Mouse (Mus musculus): ENCODE results near the gene Bmp5. TPM values are rescaled to one million over a fixed set of nuclear protein-coding genes. Genes with fewer than 3 reads are reported as not detected.
"Not testable (repeated sequence)": the region's sequence is repeated elsewhere in the genome, so short reads cannot be mapped to it uniquely, and the experiment has no call there.

The Bmp5 gene
- total RNA-seq (2021): 1 to 10 TPM; 1.1 to 1.4 TPM

DNA sequence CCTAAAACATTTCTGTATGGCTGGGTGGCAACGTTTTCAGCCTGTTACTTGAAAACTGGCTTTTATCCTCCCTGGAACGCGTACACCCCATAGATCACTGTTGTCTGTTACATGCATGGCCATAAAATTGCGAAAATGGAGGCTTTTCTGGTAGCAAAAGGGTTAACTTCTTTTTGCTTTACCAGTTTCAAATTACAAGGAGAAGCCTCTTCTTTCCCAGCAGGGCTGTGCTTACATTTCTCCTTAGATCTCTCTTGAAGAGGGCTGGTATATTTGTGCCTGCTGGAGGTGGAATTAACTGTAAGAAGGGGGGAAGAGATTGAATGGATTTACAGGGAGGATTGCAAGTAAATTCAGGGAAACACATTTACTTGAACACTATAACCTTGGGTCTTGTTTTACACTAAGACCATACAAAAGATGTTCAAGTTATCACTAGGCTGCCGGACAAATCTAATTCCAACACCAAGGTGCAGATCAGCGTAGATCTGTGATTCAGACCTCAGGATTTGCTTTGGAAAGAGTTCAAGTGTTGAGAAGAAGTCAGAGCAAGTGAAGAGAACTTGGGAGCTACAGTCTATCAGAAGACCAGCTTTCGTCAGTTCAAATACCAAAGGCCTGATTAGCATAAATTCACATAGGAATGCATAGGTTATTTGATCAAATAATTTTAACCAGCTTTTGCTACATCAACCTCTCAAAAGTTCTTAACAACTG, at the start of gene Bmp5:
Gene Bmp5, plus strand, starts transcription at position 236 of the 717 bp plus-strand sequence.
- intact Hi-C loops (cut with DNase I): no loop called here
- no peak for DNase-seq (ENCODE audit: low spot score in 2 of 2)

DNA sequence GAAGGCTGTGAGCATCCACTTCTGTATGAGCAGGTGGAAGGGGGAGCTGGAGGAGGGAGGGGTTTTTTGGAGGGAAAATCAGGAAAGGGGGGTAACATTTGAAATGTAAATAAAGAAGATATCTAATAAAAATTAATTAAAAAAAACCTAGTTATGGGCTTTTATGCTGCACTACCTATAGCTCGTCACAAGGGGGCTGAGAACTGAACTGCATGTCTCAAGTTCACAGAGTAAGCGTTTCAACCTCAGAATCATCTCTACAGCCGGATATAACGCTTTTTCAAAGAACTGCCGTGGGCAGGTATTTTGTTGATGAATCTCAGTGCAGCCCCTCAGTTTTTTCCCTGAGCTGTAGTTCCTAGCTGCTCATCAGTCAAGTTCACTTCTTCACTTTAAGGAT, 15.1 kb upstream of the Bmp5 start:
- DNase-seq (ENCODE audit: low spot score in 2 of 2): no peak
- intact Hi-C loops (cut with DNase I): loop anchor here (10.0 kb wide), 1 partner anchor 255 kb away; the partner anchor contains the start of gene Hmgcll1

- intact Hi-C loops (cut with DNase I): loop anchor here (10.0 kb wide), 1 partner anchor 253 kb away; the partner anchor contains the start of gene Hmgcll1
- DNase-seq (ENCODE audit: low spot score in 2 of 2): no peak
Measured at GRCm38 (mm10) chr9:75761567-75761966, 13.6 kb upstream of the Bmp5 start.

GRCm38 (mm10) chr9:75762487-75762886, 12.7 kb upstream of the Bmp5 start:
- DNase-seq (ENCODE audit: low spot score in 2 of 2): no peak
- intact Hi-C loops (cut with DNase I): loop anchor here (1.0 to 10.0 kb wide), 3 partner anchors 252 to 474 kb away; partner anchors contain the start of gene Hmgcll1

DNA sequence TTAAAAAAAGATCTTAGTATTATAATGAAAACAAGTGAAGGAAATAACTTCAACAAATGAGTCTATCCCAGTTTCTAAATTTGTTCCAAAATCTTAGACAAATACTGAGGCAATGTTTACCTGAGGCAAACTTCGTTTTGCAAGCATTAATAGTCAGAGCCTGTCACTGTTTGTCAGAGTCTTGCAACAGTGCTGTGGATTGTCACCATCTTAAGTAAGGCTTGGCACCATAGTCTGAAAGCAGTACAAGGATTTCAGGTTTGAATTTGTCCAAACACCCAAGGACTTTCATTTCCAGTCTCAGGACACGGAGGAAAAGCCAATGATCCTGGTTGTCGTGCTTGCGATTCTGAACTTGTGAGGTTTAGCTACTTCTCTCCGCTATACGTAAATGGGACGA, 10.4 kb upstream of the Bmp5 start:
- intact Hi-C loops (cut with DNase I): loop anchor here (10.0 kb wide), 1 partner anchor 250 kb away; the partner anchor contains the start of gene Hmgcll1
- no peak for DNase-seq (ENCODE audit: low spot score in 2 of 2)

GRCm38 (mm10) chr9:75766521-75766920, 8.6 kb upstream of the Bmp5 start:
- no peak for DNase-seq (ENCODE audit: low spot score in 2 of 2)
- intact Hi-C loops (cut with DNase I): loop anchor here (10.0 kb wide), 1 partner anchor 248 kb away; the partner anchor contains the start of gene Hmgcll1

GRCm38 (mm10) chr9:75769042-75769441, 6.1 kb upstream of the Bmp5 start:
- no peak for DNase-seq (ENCODE audit: low spot score in 2 of 2)
- intact Hi-C loops (cut with DNase I): loop anchor here (10.0 kb wide), 1 partner anchor 246 kb away; the partner anchor contains the start of gene Hmgcll1

DNA sequence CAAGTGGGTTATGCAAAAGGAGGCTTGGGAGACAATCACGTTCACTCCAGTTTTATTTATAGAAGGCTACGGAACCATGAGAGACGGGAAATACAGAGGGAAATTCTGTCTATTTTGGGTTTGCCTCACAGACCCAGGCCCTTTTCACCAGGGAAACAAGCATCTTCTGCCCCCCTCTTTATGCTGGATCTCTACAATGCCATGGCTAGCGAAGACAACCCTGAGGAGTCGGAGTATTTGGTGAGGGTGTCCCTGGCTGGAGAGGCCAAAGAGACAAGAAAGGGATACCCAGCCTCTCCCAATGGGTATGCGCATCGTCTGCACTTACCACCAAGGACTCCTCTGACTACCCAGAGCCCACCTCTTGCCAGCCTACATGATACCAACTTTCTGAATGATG, 989 bp downstream of the Bmp5 start:
- no peak for DNase-seq (ENCODE audit: low spot score in 2 of 2)
- intact Hi-C loops (cut with DNase I): no loop called here

- intact Hi-C loops (cut with DNase I): no loop called here
Measured at GRCm38 (mm10) chr9:75778762-75779346, 3.7 kb downstream of the Bmp5 start.

GRCm38 (mm10) chr9:75780558-75781276, 5.6 kb downstream of the Bmp5 start:
- DNase-seq (ENCODE audit: low spot score in 2 of 2): no peak
- intact Hi-C loops (cut with DNase I): no loop called here

More at GRCm38 (mm10) chr9:75778762-75779346, 3.7 kb downstream of the Bmp5 start:
- no peak for DNase-seq (ENCODE audit: low spot score in 2 of 2)

DNA sequence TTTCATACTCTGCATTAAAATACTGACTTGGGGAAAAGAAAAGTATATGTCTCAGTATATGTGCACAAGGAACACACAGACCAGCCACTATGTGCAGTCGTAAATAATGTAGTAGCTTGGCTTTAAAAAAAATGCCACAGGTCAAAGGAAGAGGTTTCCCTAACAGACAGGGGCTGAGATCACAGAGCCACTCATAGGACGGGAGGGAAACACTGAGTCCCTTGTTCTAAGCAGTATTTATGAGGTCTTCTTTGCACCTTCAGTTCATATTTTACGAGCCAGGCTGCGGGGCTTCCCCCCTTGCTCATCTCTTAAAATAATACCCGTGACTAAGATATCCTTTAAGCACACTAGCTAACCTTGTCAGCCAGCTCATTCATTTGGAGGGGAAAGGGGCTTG, 6.4 kb downstream of the Bmp5 start:
- intact Hi-C loops (cut with DNase I): no loop called here

DNA sequence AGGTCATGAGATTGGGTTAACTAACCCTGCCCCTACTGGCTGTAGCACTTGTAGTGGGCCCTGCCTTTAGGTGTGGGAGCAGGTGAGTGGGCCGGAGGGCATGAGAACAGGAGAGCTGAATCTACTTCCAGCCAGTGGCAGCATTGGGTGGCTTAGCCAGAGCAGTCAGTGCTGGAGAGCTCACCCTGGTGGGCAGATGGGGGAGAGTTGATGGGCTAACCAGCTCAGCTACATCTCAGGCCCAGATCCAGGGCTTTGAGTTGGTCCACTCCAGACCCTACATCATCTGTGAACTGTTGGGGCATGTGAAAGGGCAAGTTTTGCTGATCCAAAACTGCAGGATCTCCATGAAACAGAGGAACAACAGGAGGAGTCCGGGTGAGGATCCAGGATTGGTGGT, 8.4 kb downstream of the Bmp5 start:
- intact Hi-C loops (cut with DNase I): no loop called here
- DNase-seq (ENCODE audit: low spot score in 2 of 2): no peak

More for the DNA sequence above, 6.4 kb downstream of the Bmp5 start:
- DNase-seq (ENCODE audit: low spot score in 2 of 2): no peak

- DNase-seq (ENCODE audit: low spot score in 2 of 2): no peak
- intact Hi-C loops (cut with DNase I): no loop called here
Measured at GRCm38 (mm10) chr9:75785959-75786358, 10.8 kb downstream of the Bmp5 start.

- intact Hi-C loops (cut with DNase I): no loop called here
- DNase-seq (ENCODE audit: low spot score in 2 of 2): no peak
Measured at GRCm38 (mm10) chr9:75787121-75787520, 12.0 kb downstream of the Bmp5 start.

DNA sequence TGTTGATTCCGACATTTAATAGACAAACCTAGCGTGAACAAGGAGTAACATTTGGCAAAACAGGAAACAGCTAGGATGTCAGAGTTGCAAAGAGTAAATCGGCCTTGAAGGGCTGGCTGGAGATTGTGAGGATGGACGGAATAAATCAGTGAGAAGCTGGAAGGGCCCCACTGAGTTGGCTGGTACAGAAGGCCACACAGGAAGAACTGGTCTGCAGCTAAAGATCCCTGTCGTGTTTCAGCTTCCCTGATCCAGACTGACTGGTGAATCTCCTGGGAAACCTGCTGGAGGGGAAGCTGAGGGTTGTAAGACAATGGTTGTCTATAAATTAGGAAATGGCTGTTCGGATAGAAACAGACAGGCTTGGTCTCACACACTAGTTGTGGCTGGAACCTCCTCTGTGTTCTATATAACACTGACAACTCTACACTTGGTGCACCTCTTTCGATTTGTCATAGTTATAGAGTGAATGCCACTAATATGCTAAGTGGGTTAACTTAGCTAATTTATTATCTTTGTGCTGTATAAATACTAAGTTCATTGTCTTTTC, 14.8 kb downstream of the Bmp5 start:
- intact Hi-C loops (cut with DNase I): no loop called here
- DNase-seq (ENCODE audit: low spot score in 2 of 2): no peak

DNA sequence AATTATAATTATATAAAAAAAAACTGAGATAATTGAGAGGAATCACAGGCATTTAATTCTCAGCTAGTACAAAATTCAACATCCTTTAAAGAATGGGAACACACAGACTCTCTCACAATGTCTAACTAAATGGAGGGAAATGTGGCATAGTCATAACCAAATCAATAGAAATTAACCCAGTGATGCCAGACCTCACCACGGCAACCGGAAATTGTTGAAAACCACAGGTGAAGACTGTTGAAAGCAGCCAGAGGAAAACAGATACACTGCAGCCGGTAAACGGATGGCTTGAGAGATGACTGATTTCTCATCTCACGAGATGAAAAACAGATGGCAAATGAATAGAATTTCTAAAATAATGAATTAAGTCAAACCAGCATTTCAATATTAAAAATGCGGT, 29.8 kb downstream of the Bmp5 start:
- intact Hi-C loops (cut with DNase I): no loop called here

DNA sequence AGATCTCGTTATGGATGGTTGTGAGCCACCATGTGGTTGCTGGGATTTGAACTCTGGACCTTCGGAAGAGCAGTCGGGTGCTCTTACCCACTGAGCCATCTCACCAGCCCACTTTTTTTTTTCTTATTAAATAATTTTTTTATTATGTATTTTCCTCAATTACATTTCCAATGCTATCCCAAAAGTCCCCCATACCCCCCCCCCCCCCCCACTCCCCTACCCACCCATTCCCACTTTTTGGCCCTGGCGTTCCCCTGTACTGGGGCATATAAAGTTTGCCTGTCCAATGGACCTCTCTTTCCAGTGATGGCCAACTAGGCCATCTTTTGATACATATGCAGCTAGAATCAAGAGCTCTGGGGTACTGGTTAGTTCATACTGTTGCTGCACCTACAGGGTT, 33.0 kb downstream of the Bmp5 start:
- DNase-seq (ENCODE audit: low spot score in 2 of 2); intact Hi-C loops (cut with DNase I): not testable (repeated sequence)

More for the DNA sequence above, 29.8 kb downstream of the Bmp5 start:
- no peak for DNase-seq (ENCODE audit: low spot score in 2 of 2)

GRCm38 (mm10) chr9:75808659-75809058, 33.5 kb downstream of the Bmp5 start:
- no peak for DNase-seq (ENCODE audit: low spot score in 2 of 2)
- intact Hi-C loops (cut with DNase I): no loop called here

DNA sequence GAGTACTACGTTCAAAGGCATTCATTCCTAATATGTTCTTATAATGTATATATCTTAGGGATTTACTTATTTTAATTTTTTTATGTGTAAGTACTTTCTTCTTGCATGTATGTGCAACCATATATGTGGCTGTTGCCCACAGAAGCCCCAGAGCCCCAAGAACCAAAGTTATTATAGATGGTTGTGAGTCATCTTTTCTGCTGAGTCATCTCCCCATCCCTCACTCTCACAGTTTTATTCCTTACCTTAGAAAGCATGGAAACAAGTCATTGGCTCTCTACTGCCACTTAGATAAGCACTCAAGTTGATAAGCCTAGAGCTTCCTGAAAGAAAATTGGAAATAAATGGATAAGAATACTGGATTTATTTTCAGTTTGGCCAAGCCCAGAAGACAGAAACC, 40.0 kb downstream of the Bmp5 start:
- intact Hi-C loops (cut with DNase I): no loop called here
- DNase-seq (ENCODE audit: low spot score in 2 of 2): no peak

DNA sequence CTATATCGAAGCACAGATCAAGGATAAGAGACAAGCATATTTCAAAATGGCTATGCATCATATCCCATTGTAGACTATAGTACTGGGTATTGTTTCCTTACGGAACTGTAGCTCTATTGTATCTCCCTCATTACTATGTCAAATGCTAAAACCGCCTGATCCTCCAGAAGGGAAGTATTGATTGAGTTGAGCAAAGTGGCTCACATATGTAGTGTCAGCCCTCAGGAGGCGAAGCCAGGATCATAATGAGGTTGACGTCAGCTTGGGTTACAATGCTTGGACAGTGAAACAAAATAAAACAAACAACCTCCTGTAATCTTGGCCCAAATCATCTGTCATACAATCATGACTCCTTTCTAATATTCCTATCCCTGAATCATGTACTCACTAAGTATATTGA, 43.2 kb downstream of the Bmp5 start:
- DNase-seq (ENCODE audit: low spot score in 2 of 2): no peak
- intact Hi-C loops (cut with DNase I): no loop called here
